Mouse (Mus musculus): ENCODE measurements around the gene Klhl20. TPM values are rescaled to one million over a fixed set of nuclear protein-coding genes. Genes with fewer than 3 reads are reported as not detected.
A peak's percentile ranks its signal among the peaks of the same experiment; 100 is the strongest.

Gene Klhl20
- polyA plus RNA-seq, 1 experiment from 2014 or later, result 3.9 TPM

DNA sequence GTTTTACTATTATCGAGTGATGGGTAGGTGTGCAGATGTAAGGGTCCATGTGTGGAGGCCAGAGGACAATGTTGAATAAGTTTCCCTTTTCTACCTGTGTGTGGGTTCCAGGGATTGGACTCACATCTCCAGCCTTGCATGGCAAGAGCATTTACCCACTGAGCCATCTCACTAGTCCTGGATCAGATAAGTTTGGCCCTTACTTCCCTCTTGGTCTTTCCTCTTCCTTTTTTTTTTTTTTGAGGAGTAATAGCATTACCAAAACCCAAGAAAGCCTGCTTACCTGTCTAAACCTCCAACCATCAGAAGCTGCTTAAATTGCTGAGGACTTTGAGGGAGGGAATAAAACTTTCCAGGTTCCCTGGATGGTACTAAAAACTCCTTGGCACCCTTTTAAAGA lies 74.1 kb downstream of the Klhl20 start:
- Histone ChIP-seq H3K27me3 (ENCODE audit: insufficient read depth, low read length) (no peaks in the 10 kb centered on the region), H3K36me3 (replicated peaks; ENCODE audit: insufficient read depth, low read length) (peaks cover 16% of the 10 kb centered on the region), H3K9me3 (ENCODE audit: low read length) (no peaks in the 10 kb centered on the region), H3K27ac (ENCODE audit: low read depth) (no peak overlapping the region), H3K9ac (replicated peaks) (no peak overlapping the region), H3K4me1 (ENCODE audit: insufficient read depth) (no peaks in the 10 kb centered on the region), H3K4me2 (ENCODE audit: low read depth, low read length) (no peak overlapping the region), H3K4me3 (ENCODE audit: low read depth, low read length) (no peak overlapping the region)
- DNase-seq (no peak), ATAC-seq (no peak)
- TF ChIP-seq EP300 (IDR thresholded peaks at IDR 0.05; ENCODE audit: low read depth) (no peak), CTCF (IDR thresholded peaks at IDR 0.05; ENCODE audit: low read depth) (no peak)
- WGBS (ENCODE audit: insufficient replicate concordance), result 82% methylated on average over 1 of the region's 1 CpGs

DNA sequence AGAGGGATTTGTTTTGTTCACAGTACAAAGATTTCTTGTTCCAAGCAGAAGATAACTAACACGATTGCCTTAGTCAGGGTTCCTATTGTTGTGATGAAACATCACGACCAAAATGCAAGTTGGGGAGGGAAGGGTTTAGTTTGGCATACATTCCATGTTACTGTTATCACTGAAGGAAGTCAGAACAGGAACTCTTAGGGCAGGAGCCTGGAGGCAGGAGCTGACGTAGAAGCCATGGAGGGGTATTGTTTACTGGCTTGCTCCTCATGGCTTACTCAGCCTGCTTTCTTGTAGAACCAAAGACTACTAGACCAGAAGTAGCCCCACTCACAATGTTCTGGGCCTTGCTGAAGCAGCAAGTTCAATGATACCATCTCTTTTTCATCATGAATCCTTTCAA lies 84.3 kb downstream of the Klhl20 start:
- Histone ChIP-seq H3K4me1 (ENCODE audit: insufficient read depth) (no peaks in the 10 kb centered on the region), H3K4me2 (ENCODE audit: low read depth, low read length) (no peak overlapping the region), H3K36me3 (replicated peaks; ENCODE audit: insufficient read depth, low read length) (peaks cover 44% of the 10 kb centered on the region), H3K9ac (replicated peaks) (no peak overlapping the region), H3K9me3 (ENCODE audit: low read length) (no peaks in the 10 kb centered on the region), H3K4me3 (ENCODE audit: low read depth, low read length) (no peak overlapping the region), H3K27me3 (ENCODE audit: insufficient read depth, low read length) (no peaks in the 10 kb centered on the region), H3K27ac (ENCODE audit: low read depth) (peak overlapping the region; percentile 39; the same call in 1 of the 2 replicates)
- 72% methylated on average over 3 of the region's 3 CpGs for WGBS (ENCODE audit: insufficient replicate concordance)
- DNase-seq (no peak), ATAC-seq (no peak)
- TF ChIP-seq CTCF (IDR thresholded peaks at IDR 0.05; ENCODE audit: low read depth) (no peak), EP300 (IDR thresholded peaks at IDR 0.05; ENCODE audit: low read depth) (no peak)

DNA sequence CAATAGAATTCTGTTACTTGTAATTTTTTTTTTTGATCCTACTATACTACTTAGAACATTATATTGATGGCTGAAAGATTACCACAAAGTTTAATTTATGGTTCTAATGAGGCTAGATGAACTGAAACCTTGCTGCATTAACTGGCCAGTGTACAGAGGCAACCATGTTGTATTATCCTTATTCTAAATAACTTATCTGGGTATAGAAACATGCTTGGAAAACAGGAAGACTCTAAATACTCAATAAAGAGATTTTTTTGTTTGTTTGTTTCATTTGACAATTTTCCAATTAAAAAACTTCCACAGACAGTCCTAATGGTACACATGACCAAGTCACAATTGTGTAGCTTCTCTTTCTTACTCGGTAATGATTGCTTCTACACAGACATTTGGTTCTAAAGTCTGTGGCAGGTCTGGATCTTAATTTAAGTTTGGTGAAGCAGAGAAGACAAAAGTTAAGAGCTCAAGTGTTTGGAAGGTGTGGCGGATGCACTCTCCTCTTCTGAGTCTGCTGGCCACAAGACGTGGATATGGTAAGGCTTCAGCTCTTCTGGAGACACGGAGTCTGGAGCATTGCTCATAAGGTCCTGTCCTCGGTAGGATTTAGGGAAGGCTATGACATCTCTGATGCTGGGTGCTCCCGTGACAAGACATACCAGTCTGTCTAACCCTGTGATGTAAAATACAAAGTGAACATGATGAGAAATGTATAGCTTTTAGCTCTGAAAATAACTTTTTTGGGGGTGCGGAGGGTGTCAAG lies 89.9 kb downstream of the Klhl20 start:
- no peak for ATAC-seq
- H3K4me3 ChIP-seq (ENCODE audit: low read depth, low read length), result no peak overlapping the region

DNA sequence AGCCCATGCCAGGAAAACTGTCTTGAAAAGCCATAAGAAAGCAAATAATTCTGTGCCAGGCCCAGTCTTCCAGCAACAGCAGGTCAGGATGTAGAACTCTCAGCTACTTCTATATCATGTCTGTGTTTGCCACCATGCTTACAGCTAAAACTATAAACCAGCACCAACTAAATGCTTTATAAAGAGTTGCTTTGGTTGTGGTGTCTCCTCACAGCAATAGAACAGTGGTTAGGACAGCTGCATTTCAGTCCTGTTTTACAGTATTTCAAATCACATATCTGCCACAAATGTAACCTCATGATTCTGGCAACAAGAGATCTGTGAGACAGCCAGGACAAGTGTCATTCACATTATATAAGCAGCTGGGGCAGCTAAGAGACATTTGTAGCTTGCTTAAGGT lies 90.5 kb downstream of the Klhl20 start:
- TF ChIP-seq EP300 (IDR thresholded peaks at IDR 0.05; ENCODE audit: low read depth), result no peak
- no peak for TF ChIP-seq CTCF (IDR thresholded peaks at IDR 0.05; ENCODE audit: low read depth)
- DNase-seq, result no peak
- no peak overlapping the region for H3K4me2 ChIP-seq (ENCODE audit: low read depth, low read length)
- no peak for ATAC-seq
- no peak overlapping the region for H3K27ac ChIP-seq (ENCODE audit: low read depth)
- H3K36me3 ChIP-seq (replicated peaks; ENCODE audit: insufficient read depth, low read length), result peaks cover 55% of the 10 kb centered on the region
- no peaks in the 10 kb centered on the region for H3K9me3 ChIP-seq (ENCODE audit: low read length)
- H3K9ac ChIP-seq (replicated peaks), result no peak overlapping the region
- no peak overlapping the region for H3K4me3 ChIP-seq (ENCODE audit: low read depth, low read length)
- H3K4me1 ChIP-seq (ENCODE audit: insufficient read depth), result peaks cover 11% of the 10 kb centered on the region; the same call in 1 of the 2 replicates
- no peaks in the 10 kb centered on the region for H3K27me3 ChIP-seq (ENCODE audit: insufficient read depth, low read length)

More for the DNA sequence above, 89.9 kb downstream of the Klhl20 start:
- H3K4me1 ChIP-seq (ENCODE audit: insufficient read depth), result peaks cover 5% of the 10 kb centered on the region; the same call in 1 of the 2 replicates
- no peaks in the 10 kb centered on the region for H3K9me3 ChIP-seq (ENCODE audit: low read length)
- no peak overlapping the region for H3K9ac ChIP-seq (replicated peaks)
- H3K36me3 ChIP-seq (replicated peaks; ENCODE audit: insufficient read depth, low read length), result peaks cover 57% of the 10 kb centered on the region
- no peak overlapping the region for H3K4me2 ChIP-seq (ENCODE audit: low read depth, low read length)
- no peaks in the 10 kb centered on the region for H3K27me3 ChIP-seq (ENCODE audit: insufficient read depth, low read length)
- DNase-seq, result no peak
- H3K27ac ChIP-seq (ENCODE audit: low read depth), result no peak overlapping the region
- TF ChIP-seq EP300 (IDR thresholded peaks at IDR 0.05; ENCODE audit: low read depth), result no peak
- TF ChIP-seq CTCF (IDR thresholded peaks at IDR 0.05; ENCODE audit: low read depth), result no peak
- 90% methylated on average over 7 of the region's 7 CpGs for WGBS (ENCODE audit: insufficient replicate concordance)

DNA sequence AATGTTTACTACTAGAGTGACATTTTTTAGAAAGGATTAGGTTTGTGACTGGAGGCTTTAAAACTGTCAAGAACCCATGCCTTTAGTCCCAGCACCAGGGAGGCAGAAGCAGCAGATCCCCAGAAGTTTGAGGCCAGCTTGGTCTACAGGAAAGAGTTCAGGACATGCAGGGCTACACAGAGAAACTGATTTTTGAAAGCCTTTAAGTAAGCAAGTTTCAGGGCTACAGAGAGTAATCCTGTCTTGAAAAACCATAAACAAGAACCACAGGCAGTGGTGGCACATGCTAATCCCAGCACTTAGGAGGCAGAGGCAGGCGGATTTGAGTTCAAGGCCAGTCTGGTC lies 90.9 kb downstream of the Klhl20 start:
- Histone ChIP-seq H3K4me3 (ENCODE audit: low read depth, low read length) (no peak overlapping the region), H3K27me3 (ENCODE audit: insufficient read depth, low read length) (no peaks in the 10 kb centered on the region), H3K4me1 (ENCODE audit: insufficient read depth) (peaks cover 11% of the 10 kb centered on the region; the same call in 1 of the 2 replicates), H3K9ac (replicated peaks) (no peak overlapping the region), H3K36me3 (replicated peaks; ENCODE audit: insufficient read depth, low read length) (peaks cover 50% of the 10 kb centered on the region), H3K9me3 (ENCODE audit: low read length) (no peaks in the 10 kb centered on the region), H3K27ac (ENCODE audit: low read depth) (0 out of 2 replicates have a peak overlapping the region, but pooled peaks have one; percentile 13), H3K4me2 (ENCODE audit: low read depth, low read length) (no peak overlapping the region)
- TF ChIP-seq CTCF (IDR thresholded peaks at IDR 0.05; ENCODE audit: low read depth) (no peak), EP300 (IDR thresholded peaks at IDR 0.05; ENCODE audit: low read depth) (no peak)
- DNase-seq, result no peak
- WGBS (ENCODE audit: insufficient replicate concordance), result 64% methylated on average over 1 of the region's 1 CpGs
- peak; percentile 2; the same call in 1 of the 2 replicates for ATAC-seq

DNA sequence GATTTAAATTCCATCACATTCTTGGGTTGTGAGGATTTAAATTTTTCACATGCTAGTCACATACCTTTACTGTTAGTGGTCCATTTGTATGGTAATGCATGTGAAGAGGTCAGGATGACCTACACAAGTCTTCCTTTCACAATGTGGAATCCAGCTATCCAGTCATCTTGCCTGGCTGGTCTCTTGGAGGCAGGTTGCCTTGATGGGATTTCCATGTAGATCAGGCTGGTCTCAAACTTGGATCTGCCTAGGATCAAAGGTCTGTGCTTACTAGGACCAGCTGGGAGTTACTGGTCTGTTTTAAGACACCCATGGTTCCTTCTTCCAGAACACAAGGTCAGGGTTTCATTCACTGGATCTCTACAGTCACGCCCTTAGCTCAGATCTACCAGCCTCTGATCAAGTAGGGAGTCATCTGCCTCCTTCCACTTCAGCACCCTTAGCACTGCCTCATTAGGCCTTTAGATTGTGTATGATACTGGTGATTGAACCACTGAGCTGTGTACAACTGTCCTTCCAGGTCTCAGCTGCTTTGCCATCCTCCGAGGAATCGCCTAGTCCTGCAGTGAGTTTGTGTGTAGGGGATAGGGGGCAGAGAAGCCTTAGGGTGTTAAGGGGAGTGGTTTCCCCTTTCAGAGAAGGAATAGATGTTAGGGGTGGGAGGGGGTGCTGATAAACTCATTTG lies 91.4 kb downstream of the Klhl20 start:
- no peak overlapping the region for H3K9ac ChIP-seq (replicated peaks)
- TF ChIP-seq CTCF (IDR thresholded peaks at IDR 0.05; ENCODE audit: low read depth) (no peak), EP300 (IDR thresholded peaks at IDR 0.05; ENCODE audit: low read depth) (no peak)
- H3K4me3 ChIP-seq (ENCODE audit: low read depth, low read length), result no peak overlapping the region
- H3K36me3 ChIP-seq (replicated peaks; ENCODE audit: insufficient read depth, low read length), result peaks cover 45% of the 10 kb centered on the region
- H3K4me2 ChIP-seq (ENCODE audit: low read depth, low read length), result no peak overlapping the region
- 0 out of 2 replicates have a peak overlapping the region, but pooled peaks have one; percentile 45 for H3K27ac ChIP-seq (ENCODE audit: low read depth)
- H3K4me1 ChIP-seq (ENCODE audit: insufficient read depth), result peaks cover 11% of the 10 kb centered on the region; the same call in 1 of the 2 replicates
- WGBS (ENCODE audit: insufficient replicate concordance), result 21% methylated on average over 3 of the region's 3 CpGs
- no peaks in the 10 kb centered on the region for H3K9me3 ChIP-seq (ENCODE audit: low read length)
- ATAC-seq (peak; percentile 6; the same call in 1 of the 2 replicates), DNase-seq (peak; percentile 26)
- H3K27me3 ChIP-seq (ENCODE audit: insufficient read depth, low read length), result no peaks in the 10 kb centered on the region

Data from liver, postnatal 0 days (tissue).